Mouse (Mus musculus): ENCODE measurements around the gene Agap1.

Gene Agap1

GRCm38 (mm10) chr1:89454196-89455123 is at the start of gene Agap1:
Gene Agap1 (plus strand): TSS chr1:89454806.
- peak; percentile 84 for DNase-seq (ENCODE audit: low read depth, low spot score)

DNA sequence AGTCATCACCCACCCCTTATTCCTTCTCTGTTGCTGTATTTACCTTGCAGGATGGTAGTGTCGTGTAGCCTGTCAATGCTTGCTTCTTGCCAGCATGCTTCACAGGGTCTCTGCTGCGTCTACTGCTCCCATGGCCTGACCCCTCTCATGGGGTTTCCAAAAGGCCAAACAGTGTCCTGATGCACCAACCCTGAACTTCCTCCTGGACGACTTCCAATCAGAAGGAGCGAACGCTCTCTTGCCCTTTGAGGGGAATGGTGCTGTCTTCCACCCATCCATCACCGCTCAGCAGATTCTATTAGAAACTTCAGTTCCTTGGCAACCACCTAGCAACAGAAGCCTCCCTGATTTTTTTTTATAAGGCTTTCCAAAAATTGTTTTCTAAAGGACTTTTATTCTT is 48.6 kb upstream of the Agap1 start:
- DNase-seq (ENCODE audit: low read depth, low spot score) = no peak

GRCm38 (mm10) chr1:89407986-89408385 is 46.6 kb upstream of the Agap1 start:
- no peak for DNase-seq (ENCODE audit: low read depth, low spot score)

- DNase-seq (ENCODE audit: low read depth, low spot score) = peak; percentile 59
Measured at GRCm38 (mm10) chr1:89413122-89413521, 41.5 kb upstream of the Agap1 start.

- DNase-seq (ENCODE audit: low read depth, low spot score) = no peak
Measured at GRCm38 (mm10) chr1:89414563-89414962, 40.0 kb upstream of the Agap1 start.

DNA sequence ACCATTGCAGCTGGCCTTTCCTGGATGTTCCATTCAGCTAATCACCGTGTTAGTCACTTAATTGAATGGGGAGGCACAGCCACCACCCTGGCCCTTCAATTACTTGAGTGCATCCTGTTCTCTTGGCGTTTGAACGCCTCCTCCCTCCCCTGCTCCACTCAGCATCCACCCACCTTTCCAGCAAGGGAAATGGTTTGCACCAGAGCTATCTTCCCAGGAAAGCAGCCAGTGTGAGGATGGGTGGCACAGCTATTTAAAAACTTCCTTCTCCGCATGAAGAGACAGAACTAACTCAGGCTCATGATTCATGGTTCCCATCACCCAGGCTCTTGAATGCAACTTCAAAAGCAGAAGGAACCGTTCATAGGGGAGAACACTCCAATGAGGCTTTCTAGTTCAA is 37.7 kb upstream of the Agap1 start:
- no peak for DNase-seq (ENCODE audit: low read depth, low spot score)

- DNase-seq (ENCODE audit: low read depth, low spot score) = no peak
Measured at GRCm38 (mm10) chr1:89420642-89421041, 34.0 kb upstream of the Agap1 start.

DNA sequence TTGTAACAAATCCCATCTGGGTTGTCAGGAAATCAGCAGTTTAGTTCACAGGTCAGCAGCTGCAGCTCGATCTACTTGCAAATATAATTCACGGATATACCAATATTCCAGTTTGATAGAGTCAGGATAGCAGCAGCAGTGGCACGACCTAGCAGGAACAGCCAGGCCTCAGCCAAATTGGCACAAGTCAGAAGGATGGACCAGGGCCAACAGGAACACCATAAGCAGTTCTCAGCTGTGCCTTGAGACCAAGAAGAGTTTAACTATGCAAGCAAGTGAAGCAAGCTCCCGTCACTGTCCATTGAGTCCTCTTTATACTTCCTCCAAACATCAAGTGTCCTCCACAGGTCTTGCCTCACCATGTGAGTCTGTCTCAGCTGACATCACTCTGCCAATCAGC is 33.2 kb upstream of the Agap1 start:
- DNase-seq (ENCODE audit: low read depth, low spot score) = peak; percentile 28

GRCm38 (mm10) chr1:89424563-89424962 is 30.0 kb upstream of the Agap1 start:
- peak; percentile 63 for DNase-seq (ENCODE audit: low read depth, low spot score)

DNA sequence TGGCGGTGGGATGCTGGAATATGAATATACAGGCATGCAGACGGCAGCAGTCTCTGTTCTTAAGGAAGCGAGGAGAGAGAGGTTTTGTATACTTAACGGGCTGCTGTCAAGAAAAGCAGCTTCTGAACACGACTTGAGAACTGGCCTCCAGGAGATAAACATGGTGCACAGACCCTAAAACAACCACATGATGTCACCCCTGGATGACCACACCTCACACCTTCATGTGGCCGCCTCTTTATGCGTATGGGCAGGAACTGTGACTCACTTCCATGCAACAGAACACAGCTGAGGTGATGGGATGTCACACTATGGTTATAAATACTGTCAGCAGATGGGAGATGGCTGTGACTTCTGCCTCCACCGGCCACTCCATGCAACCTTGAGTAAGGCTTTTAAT is 28.5 kb upstream of the Agap1 start:
- no peak for DNase-seq (ENCODE audit: low read depth, low spot score)

DNA sequence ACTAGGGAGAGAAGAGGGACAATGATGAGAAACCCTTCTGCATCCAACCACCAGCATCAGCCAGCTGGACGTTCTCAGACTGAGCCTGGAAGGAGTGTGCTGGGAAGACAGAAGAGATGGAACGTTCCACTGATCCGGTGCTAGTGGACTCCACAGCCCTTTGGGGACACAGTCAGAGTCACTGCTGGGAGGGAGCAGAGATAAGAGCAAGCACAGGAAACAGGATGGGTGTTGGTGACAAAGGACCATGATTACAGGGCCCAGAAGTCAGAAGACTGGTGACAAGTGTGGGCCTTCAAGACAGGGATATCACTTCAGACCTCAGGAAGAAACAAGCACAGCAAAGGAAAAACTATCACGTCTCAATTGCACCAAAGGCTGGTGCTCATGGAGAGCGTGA is 25.9 kb upstream of the Agap1 start:
- no peak for DNase-seq (ENCODE audit: low read depth, low spot score)

DNA sequence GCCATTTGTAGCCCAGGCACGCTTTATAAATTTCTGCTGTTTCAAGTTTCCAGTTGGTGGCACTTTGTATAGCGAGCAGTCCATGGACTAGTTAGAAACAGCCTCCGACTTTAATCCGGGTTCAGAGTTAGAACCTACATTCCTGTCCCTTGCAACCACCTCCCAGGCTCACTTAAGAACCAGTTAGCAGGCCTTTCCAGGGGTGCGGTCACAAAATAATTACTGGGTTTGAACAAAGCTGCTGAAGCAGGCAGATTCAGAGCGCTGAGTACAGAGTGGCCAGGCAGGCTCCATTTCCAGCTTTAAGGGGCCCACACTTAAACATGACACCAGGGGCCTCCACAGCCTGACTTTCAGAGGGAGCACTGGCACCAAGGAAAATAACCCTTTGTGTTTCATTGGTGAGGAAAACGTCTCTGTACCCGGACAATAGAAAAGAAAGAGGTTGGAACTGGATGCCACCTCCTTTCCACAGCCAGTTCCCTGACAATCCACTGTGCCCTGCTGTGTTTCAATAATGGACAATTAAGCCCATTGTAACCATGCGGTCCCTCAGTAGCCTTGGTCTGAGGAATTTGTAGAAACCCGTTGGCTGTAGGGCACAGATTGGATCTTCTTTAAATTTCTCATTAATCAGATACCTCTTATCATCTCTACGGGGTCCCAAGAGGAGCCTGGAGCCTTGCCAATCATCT is 24.5 kb upstream of the Agap1 start:
- DNase-seq (ENCODE audit: low read depth, low spot score) = no peak

GRCm38 (mm10) chr1:89439351-89439750 is 15.3 kb upstream of the Agap1 start:
- DNase-seq (ENCODE audit: low read depth, low spot score) = no peak

DNA sequence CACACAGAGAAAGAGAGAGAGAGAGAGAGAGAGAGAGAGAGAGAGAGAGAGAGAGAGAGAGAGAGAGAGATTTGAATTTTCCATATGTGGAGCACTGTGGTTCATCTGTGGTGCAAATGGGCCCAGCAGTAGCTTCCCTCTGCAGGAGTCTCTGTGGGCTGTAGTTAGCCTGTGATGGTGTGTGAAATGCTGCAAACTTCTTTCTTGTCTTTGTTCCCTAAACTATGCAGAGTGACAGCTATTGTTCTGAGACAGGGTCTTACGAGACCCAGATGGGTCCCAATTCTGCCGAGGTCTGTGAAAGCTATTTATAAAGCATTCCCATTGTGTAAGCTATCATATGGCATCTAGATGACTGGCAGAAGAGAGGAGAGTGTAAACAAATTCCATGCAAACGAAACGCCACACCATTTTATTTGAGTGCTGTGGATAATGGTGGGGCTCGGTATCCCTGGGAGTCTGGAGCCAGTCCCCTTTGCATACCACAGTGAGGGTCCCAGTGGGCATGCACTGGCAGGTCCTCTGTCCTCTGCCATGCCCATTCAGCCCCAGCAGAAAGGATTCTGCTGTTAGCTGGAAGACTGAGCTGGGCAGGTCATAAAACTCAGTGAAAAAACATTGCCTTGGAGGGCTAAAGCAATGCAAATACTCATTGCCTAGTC is 13.2 kb upstream of the Agap1 start:
- DNase-seq (ENCODE audit: low read depth, low spot score) = no peak

DNA sequence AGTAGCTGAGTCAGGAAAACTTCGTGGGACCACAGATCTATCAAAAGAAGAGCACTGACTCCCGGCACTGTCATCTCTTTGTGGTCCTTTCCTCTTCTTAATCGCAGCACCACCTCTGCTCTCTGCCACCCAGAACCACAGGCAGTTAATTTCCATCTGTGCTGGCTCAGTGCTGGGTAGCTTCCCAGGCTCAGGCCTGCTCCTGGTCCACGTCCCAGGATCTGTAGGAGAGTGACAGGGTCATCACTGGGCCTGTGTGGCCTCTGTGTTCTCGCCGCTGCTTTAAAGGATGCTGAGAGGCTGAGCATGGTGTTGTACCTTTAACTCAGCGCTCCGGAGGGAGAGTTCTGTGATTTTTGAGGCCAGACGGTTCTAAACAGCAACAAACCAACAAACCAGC is 11.1 kb upstream of the Agap1 start:
- no peak for DNase-seq (ENCODE audit: low read depth, low spot score)

- no peak for DNase-seq (ENCODE audit: low read depth, low spot score)
Measured at GRCm38 (mm10) chr1:89444014-89444413, 10.6 kb upstream of the Agap1 start.

DNA sequence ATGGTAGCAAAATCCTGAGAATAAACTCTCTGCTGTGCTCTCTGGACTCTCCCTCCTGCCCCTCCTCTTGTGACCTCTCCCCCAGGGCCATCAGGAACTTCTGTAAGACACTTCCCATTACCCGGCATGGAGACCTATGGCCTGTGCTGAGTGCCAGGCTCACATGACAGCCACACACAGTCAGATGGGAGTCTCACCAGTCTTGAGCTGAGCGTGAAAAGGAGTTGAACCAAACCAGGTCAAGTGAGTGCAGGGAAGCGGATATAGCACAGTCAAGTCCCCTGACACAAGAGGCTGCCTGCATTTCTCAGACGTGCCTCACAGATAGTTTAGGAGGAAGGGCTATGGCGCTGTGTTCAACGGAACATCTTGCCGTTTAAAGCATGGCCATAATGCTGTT is 4.5 kb upstream of the Agap1 start:
- no peak for DNase-seq (ENCODE audit: low read depth, low spot score)

GRCm38 (mm10) chr1:89452138-89452537 is 2.5 kb upstream of the Agap1 start:
- no peak for DNase-seq (ENCODE audit: low read depth, low spot score)

DNA sequence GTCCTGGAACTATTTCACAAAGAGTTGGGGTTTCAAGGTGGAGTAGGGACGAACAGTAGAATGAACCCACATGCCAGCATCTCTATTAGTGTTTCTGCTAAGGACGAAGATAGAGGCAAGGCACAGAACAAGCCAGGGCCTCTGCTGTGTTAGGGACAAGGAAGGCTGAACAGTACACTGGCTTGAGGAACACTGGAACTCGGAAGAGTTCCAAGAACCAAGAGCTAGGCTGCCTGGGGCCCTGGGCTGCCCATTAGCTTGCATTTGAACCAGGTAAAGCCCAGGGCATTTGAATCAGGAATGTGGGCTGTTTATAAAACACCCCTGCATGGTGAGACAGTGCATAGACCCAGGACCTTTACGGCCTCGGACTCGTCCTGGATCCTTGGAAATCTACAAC is 940 bp upstream of the Agap1 start:
- no peak for DNase-seq (ENCODE audit: low read depth, low spot score)

DNA sequence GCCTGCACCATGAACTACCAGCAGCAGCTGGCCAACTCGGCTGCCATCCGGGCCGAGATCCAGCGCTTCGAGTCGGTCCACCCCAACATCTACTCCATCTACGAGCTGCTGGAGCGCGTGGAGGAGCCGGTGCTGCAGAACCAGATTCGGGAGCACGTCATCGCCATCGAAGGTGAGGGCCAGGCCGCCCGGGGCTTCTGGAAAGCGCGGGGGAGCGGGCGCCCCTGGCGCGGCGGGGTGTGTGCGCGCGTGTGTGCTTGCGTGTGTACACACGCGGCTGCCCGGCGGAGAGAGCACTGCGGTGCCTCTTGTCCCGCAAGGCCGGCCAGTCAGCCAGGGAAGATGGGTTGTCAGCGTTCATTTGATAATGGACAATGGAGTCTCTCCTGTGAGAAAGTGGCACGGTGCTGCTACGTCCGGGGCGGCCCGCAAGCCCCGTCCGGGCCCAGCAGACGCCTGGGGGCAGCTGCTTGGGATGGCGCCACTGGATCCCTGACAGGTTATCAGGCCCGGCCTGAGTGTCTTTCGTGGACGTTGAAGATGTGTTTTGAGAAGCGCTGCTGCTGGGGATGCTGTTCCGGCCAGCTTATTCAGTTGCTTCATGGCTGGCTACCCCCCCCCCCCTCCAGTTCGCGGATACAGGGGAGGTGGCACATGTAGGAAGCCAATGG is 950 bp downstream of the Agap1 start:
- peak; percentile 42 for DNase-seq (ENCODE audit: low read depth, low spot score)

DNA sequence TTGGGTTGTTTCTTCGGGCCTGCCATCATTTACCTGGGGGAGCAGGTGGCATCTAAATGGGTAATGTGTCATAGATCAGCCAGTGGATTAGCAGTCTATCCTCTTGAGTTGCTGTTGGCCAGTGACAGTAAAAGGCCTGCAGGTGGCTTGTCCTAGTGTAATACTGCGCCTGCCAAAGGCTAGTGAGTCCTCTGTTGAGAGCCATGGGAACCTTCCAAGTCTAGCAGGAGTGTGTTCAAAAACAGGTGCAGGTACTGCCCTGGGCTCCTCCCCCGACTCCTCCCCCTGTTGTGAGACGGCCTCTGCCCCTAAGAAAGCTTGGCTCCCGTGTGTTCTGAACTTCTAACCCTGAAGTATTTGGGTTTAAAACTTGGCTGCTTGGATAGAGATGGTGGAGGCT is 1.9 kb downstream of the Agap1 start:
- peak; percentile 36 for DNase-seq (ENCODE audit: low read depth, low spot score)
